Mouse (Mus musculus) embryonic facial prominence, embryonic 11.5 days (tissue): Measurements from ENCODE around the gene Hnrnpdl. TPM values are rescaled to one million over a fixed set of nuclear protein-coding genes. Genes with fewer than 3 reads are reported as not detected.

ENCODE experiments used
- ATAC-seq: fragments of 200-750 bp; cut with Nextera tagmentation; replicated peaks from 2 replicates; pipeline ENCODE4 v1.8.0; 2017; ENCODE audit warnings: low read depth; ENCODE audit not compliant: insufficient number of reproducible peaks, low FRiP score, low TSS enrichment
- DNase-seq: peaks from one replicate; pipeline ENCODE4 v3.0.0-alpha.2; 2015; ENCODE audit warnings: low spot score
- H3K27ac ChIP-seq: fragments of 300-500 bp; sonication (generic); replicated peaks from 2 replicates; pipeline ENCODE4 v1.5.1; 2014; ENCODE audit warnings: mild to moderate bottlenecking, low read depth, low read length, control low read depth
- H3K27me3 ChIP-seq: fragments of 300-500 bp; sonication (generic); 2 replicates; pipeline ENCODE4 v1.6.1; 2014; ENCODE audit warnings: mild to moderate bottlenecking, low read length, moderate library complexity, mixed read lengths; ENCODE audit not compliant: control insufficient read depth, insufficient read depth
- H3K36me3 ChIP-seq: fragments of 300-500 bp; sonication (generic); replicated peaks from 2 replicates; pipeline ENCODE4 v1.6.1; 2014; ENCODE audit warnings: low read depth, mild to moderate bottlenecking, low read length, moderate library complexity, mixed read lengths; ENCODE audit not compliant: control insufficient read depth, insufficient read depth
- H3K4me1 ChIP-seq: fragments of 300-500 bp; sonication (generic); 2 replicates; pipeline ENCODE4 v1.6.1; 2014; ENCODE audit warnings: low read length, mixed read lengths; ENCODE audit not compliant: control insufficient read depth, insufficient read depth
- H3K4me2 ChIP-seq: fragments of 300-500 bp; sonication (generic); 2 replicates; pipeline ENCODE4 v1.6.1; 2014; ENCODE audit warnings: low read depth, mild to moderate bottlenecking, control low read depth, low read length, moderate library complexity
- H3K4me3 ChIP-seq: fragments of 300-500 bp; sonication (generic); 2 replicates; pipeline ENCODE4 v1.5.1; 2014; ENCODE audit warnings: low read depth, low read length, control low read depth
- H3K9ac ChIP-seq: fragments of 300-500 bp; sonication (generic); replicated peaks from 2 replicates; pipeline ENCODE4 v1.6.1; 2014; ENCODE audit warnings: mild to moderate bottlenecking, control low read depth, low read length
- H3K9me3 ChIP-seq: fragments of 300-500 bp; sonication (generic); replicated peaks from 2 replicates; pipeline ENCODE4 v1.6.1; 2016; ENCODE audit warnings: mild to moderate bottlenecking, low read length, inconsistent platforms, mixed read lengths; ENCODE audit not compliant: control insufficient read depth
- WGBS: fragments of 180-500 bp; shearing (Covaris S2); extraction: QIAGEN DNeasy Blood & Tissue Kit; methylation state at CpG from one replicate; pipeline ENCODE4 v1.1.7; 2014; 5-methylcytosine and 5-hydroxymethylcytosine counted together
- polyA plus RNA-seq: library from polyadenylated mRNA; unstranded; fragments of >200 nt; fragmentation: Nextera tagmentation; extraction: Ambion mirVana; gene quantifications from 2 replicates; pipeline ENCODE4 v1.2.1, GENCODE M21; 2014

Hnrnpdl gene
- polyA plus RNA-seq, 1 experiment from 2014 or later, result 281 TPM

DNA sequence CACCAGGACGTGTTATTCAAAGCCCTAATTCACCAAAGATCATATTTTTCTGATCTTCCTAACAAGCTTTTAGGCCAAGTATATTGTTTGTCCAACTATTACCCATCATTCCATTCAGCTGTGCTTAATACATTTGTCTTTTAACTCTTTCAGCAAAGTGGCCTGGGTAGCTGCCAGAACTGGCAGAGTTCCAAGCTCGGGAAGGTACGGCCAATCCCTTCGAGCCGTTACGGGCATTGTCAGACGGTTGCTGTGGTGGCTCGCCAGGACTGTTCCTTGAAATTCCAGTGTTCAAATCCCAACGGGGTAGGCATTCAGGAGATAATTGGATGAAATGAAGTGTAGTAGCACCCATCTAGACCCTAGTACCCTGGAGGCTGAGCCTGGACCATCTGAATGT is 33.1 kb upstream of the Hnrnpdl start:
- WGBS, result 85% methylated on average over 9 of the region's 9 CpGs
- no peaks in the 10 kb centered on the region for H3K27me3 ChIP-seq
- no peak for ATAC-seq

DNA sequence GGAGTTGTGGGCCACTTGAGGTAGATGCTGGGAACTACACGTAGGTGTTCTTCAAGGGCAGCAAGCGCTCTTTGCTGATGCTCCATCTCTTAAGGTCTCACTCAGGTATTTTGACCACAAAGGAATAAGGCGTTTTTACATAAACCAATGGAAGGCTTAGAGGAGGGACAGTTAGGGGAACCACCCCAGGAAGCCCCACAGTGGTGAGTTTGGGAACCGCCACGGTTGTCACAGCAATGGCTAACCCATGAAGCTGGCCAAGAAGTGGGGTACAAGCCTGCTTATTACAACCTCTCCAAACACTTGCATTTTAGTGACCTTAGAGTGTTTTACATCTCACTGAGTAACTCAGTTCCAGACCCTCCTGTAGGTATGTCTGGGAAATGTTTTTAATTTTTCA is 32.1 kb upstream of the Hnrnpdl start:
- H3K36me3 ChIP-seq, result peaks cover 2% of the 10 kb centered on the region

More for the DNA sequence above, 33.1 kb upstream of the Hnrnpdl start:
- Histone ChIP-seq H3K4me3 (no peak overlapping the region), H3K4me1 (no peaks in the 10 kb centered on the region), H3K9ac (no peak overlapping the region), H3K36me3 (peaks cover 2% of the 10 kb centered on the region), H3K9me3 (no peaks in the 10 kb centered on the region), H3K4me2 (no peak overlapping the region), H3K27ac (no peak overlapping the region)
- no peak for DNase-seq

DNA sequence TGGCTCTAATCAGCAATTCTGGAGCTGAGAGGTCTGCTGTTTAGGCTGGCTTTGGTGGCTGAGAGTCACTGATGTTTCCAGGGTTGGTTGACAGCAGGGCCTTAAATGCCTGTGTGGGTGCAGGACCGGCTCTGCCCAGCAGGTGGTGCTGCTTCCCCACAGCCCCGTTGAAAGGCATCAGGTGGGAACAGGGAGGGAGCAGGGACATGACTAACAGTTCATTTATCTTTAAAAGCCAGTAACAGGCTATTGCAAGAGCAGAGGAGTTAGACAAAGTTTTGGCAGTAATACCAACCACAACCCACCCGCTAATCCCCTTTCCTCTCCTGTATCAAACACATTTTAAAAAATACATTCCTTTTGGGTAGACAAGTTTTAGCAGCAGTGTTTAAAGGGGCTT is 30.8 kb upstream of the Hnrnpdl start:
- WGBS, result 26% methylated on average over 3 of the region's 3 CpGs
- Histone ChIP-seq H3K4me1 (no peaks in the 10 kb centered on the region), H3K9me3 (no peaks in the 10 kb centered on the region), H3K27ac (no peak overlapping the region), H3K36me3 (peaks cover 2% of the 10 kb centered on the region), H3K4me3 (no peak overlapping the region), H3K9ac (no peak overlapping the region), H3K27me3 (no peaks in the 10 kb centered on the region), H3K4me2 (no peak overlapping the region)
- DNase-seq (peak; percentile 82), ATAC-seq (no peak)

More for the DNA sequence above, 32.1 kb upstream of the Hnrnpdl start:
- no peak overlapping the region for H3K4me2 ChIP-seq
- no peaks in the 10 kb centered on the region for H3K9me3 ChIP-seq
- ATAC-seq, result no peak
- H3K4me3 ChIP-seq, result no peak overlapping the region
- no peak overlapping the region for H3K27ac ChIP-seq
- DNase-seq, result no peak
- no peaks in the 10 kb centered on the region for H3K4me1 ChIP-seq
- no peak overlapping the region for H3K9ac ChIP-seq
- H3K27me3 ChIP-seq, result no peaks in the 10 kb centered on the region
- 84% methylated on average over 5 of the region's 5 CpGs for WGBS

DNA sequence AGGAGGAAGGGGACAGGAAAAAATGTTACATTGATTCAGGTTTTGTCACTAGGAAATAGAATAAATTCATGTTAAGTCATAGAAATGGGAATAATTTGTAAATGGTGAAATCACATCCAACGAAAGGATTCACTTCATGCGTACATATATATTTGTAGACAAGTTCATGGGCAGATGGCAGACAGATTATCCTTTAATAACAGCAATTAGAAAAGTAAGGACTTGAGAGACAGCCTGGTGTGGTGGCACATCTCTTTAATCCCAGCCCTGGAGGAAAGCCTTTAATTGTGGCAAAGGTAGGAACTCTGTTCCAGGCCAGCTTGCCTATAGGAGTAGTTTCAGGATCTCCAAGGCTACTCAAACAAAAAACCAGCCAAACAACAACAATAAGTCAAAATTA is 30.1 kb upstream of the Hnrnpdl start:
- peaks cover 2% of the 10 kb centered on the region for H3K36me3 ChIP-seq
- no peaks in the 10 kb centered on the region for H3K4me1 ChIP-seq
- no peak overlapping the region for H3K4me3 ChIP-seq
- H3K9me3 ChIP-seq, result no peaks in the 10 kb centered on the region
- ATAC-seq (no peak), DNase-seq (no peak)
- H3K27me3 ChIP-seq, result no peaks in the 10 kb centered on the region
- WGBS, result 80% methylated on average over 2 of the region's 2 CpGs
- no peak overlapping the region for H3K4me2 ChIP-seq
- no peak overlapping the region for H3K9ac ChIP-seq
- H3K27ac ChIP-seq, result no peak overlapping the region

DNA sequence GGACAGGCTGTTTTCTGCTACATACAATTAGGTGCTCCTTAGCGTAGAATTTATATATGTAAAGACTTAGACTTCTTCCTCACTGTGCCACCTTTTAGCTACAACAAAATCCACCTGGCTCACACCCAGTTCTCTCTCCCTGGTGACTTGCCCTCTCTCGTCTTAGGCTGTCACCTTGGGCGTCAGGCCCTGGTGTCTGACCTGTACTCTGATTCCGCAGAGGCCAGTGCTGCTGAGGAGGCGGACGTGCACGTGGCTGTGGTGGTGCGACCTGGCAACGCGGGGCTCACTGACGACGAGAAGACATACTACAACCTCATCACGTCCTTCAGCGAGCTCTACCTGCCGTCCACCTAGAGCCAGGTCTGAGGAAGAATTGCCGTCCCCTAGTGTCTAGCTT is 28.1 kb upstream of the Hnrnpdl start:
- no peak overlapping the region for H3K4me2 ChIP-seq
- H3K27me3 ChIP-seq, result no peaks in the 10 kb centered on the region
- DNase-seq (no peak), ATAC-seq (no peak)
- no peaks in the 10 kb centered on the region for H3K4me1 ChIP-seq
- peaks cover 2% of the 10 kb centered on the region for H3K36me3 ChIP-seq
- no peak overlapping the region for H3K9ac ChIP-seq
- no peak overlapping the region for H3K4me3 ChIP-seq
- no peak overlapping the region for H3K27ac ChIP-seq
- WGBS, result 95% methylated on average over 16 of the region's 16 CpGs
- H3K9me3 ChIP-seq, result no peaks in the 10 kb centered on the region

DNA sequence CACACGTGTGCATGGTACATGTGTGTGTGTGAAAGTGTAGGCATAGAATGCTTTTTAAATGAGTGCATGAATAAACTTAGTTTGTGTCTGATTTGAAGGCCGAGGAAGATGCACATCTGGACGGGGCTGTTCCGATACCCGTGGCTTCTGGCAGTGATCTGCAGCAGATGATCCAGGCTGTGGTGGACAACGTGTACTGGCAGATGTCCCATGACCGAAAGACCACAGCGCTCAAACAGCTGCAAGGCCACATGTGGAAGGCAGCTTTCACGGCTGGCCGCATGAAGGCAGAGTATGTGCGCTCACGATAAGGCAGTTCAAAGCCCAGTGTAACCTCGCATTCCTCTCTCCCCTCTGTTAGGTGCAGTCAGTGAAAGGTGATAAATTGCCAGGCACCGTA is 21.4 kb upstream of the Hnrnpdl start:
- Histone ChIP-seq H3K36me3 (no peaks in the 10 kb centered on the region; the same call in none of the 2 replicates), H3K4me2 (no peak overlapping the region), H3K4me1 (no peaks in the 10 kb centered on the region), H3K27me3 (no peaks in the 10 kb centered on the region), H3K9me3 (no peaks in the 10 kb centered on the region), H3K9ac (no peak overlapping the region), H3K27ac (no peak overlapping the region), H3K4me3 (no peak overlapping the region)
- DNase-seq (no peak), ATAC-seq (no peak)
- WGBS, result 94% methylated on average over 14 of the region's 14 CpGs

DNA sequence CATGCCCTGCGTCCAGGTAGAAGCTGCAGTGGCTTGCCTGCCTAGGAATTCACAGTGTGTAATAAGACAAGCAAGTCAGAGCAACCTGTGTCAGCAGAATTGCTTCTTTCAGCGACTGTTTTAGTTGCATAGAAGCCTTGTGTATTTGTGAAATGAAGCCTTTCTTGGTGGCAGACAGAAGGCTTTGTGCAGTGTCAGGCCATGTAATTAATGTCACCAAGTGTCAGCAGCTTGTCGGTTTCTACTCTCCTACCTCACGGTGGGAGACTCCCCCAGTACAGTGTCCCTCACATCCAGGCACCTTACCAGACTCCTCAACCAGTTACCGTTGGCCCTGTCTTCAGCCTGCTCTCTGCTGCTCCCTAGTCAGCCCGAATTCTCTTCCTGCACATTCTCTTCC is 19.9 kb upstream of the Hnrnpdl start:
- ATAC-seq, result no peak
- H3K9ac ChIP-seq, result no peak overlapping the region
- no peak for DNase-seq
- H3K4me1 ChIP-seq, result no peaks in the 10 kb centered on the region
- H3K4me3 ChIP-seq, result no peak overlapping the region
- H3K27me3 ChIP-seq, result no peaks in the 10 kb centered on the region
- H3K9me3 ChIP-seq, result no peaks in the 10 kb centered on the region
- WGBS, result 51% methylated on average over 6 of the region's 6 CpGs
- no peak overlapping the region for H3K27ac ChIP-seq
- H3K4me2 ChIP-seq, result no peak overlapping the region
- no peaks in the 10 kb centered on the region; the same call in none of the 2 replicates for H3K36me3 ChIP-seq

DNA sequence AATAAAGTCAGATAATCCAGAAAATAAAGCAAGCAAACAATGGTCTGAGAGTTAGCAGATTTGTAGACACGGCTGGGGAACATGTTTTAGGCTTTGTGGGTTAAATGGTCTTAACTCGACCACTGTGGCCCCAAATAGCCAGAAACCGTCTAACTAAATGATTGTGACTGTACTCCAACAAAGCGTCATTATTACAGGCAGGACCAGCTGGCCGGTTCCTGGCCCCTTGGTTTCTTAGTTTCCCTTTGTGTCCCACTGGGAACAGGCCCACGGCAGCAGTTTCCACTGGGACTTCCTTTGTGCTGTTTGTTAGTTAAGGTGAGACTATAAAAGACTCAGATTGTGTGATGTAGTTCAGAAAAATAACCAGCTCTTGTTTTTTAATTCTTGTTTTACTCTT is 19.3 kb upstream of the Hnrnpdl start:
- no peak for DNase-seq
- H3K27me3 ChIP-seq, result no peaks in the 10 kb centered on the region
- 41% methylated on average over 6 of the region's 6 CpGs for WGBS
- H3K9ac ChIP-seq, result no peak overlapping the region
- no peak overlapping the region for H3K27ac ChIP-seq
- H3K9me3 ChIP-seq, result no peaks in the 10 kb centered on the region
- no peak for ATAC-seq
- H3K4me1 ChIP-seq, result no peaks in the 10 kb centered on the region
- H3K36me3 ChIP-seq, result no peaks in the 10 kb centered on the region; the same call in none of the 2 replicates
- H3K4me2 ChIP-seq, result no peak overlapping the region
- H3K4me3 ChIP-seq, result no peak overlapping the region
